Mouse (Mus musculus) adrenal gland, postnatal 10 days (tissue): ENCODE measurements around the gene Ffar2. TPM values are rescaled to one million over a fixed set of nuclear protein-coding genes. Genes with fewer than 3 reads are reported as not detected.

Experiments
- DNase-seq: peaks from one replicate; pipeline ENCODE4 v3.0.0; 2021; ENCODE audit warnings: mixed read lengths
- total RNA-seq, 2 experiments: library from RNA; stranded (reverse); gene quantifications; 2 replicates each; pipeline ENCODE4 v1.2.3; 2021

The Ffar2 gene
- total RNA-seq, 2 experiments from 2014 or later, result 0.94 to 1.7 TPM

DNA sequence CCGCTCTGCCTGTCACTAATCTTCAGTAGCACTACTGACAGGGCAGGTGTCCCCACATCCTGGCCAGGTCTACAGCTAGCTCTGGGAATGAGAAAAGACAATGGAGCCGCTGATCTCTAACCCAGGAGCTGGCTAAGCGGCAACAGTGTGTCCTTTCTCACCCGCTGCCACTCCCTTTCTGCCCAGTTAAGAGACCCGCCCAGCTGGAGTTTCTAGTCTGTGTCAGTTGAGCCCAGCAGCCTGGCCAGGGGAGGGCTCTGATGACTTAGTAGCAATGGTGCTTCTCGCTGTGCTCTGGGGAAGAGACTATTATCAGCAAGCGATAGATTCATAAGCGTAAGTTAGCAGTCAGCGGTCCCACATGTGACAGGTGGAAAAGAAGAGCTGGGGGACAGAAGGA lies 54.3 kb downstream of the Ffar2 start:
- DNase-seq, result no peak

Other genes with a start within 250 kb of the Ffar2 start
- gene Kmt2b, start 235.0 kb downstream of the Ffar2 start, total RNA-seq, result 10 to 100 TPM; 34.9 to 48.7 TPM
- under 1 TPM; 0.18 to 0.27 TPM for gene Zbtb32, start 224.9 kb downstream of the Ffar2 start, total RNA-seq
- under 1 TPM; 0.33 to 0.48 TPM for gene Upk1a, start 210.9 kb downstream of the Ffar2 start, total RNA-seq
- 1,000 to 10,000 TPM; 3,012 to 3,285 TPM for gene Cox6b1, start 197.6 kb downstream of the Ffar2 start, total RNA-seq
- gene Etv2, start 187.9 kb downstream of the Ffar2 start, total RNA-seq, result not detected
- gene Rbm42, start 173.5 kb downstream of the Ffar2 start, total RNA-seq, result 10 to 100 TPM; 64.5 to 72.9 TPM
- 10 to 100 TPM; 10.5 to 12.4 TPM for gene Haus5, start 158.8 kb downstream of the Ffar2 start, total RNA-seq
- gene Pmis2, start 152.2 kb downstream of the Ffar2 start, total RNA-seq, result not detected
- 1 to 10 TPM in 1 of 2 experiments, not detected in 1; 2.6 TPM for gene 2200002J24Rik, start 124.8 kb downstream of the Ffar2 start, total RNA-seq
- 1 to 10 TPM; 2.3 to 3.1 TPM for gene Atp4a, start 111.6 kb downstream of the Ffar2 start, total RNA-seq
- 100 to 1,000 TPM; 246 to 247 TPM for gene Tmem147, start 94.2 kb downstream of the Ffar2 start, total RNA-seq
- not detected for gene Gapdhs, start 80.1 kb downstream of the Ffar2 start, total RNA-seq
- 10 to 100 TPM; 25.4 to 34.6 TPM for gene Sbsn, start 72.3 kb downstream of the Ffar2 start, total RNA-seq
- 1 to 10 TPM; 2.6 to 3.9 TPM for gene Dmkn, start 60.0 kb downstream of the Ffar2 start, total RNA-seq
- 1 to 10 TPM; 1.5 to 1.6 TPM for gene Krtdap, start 35.9 kb downstream of the Ffar2 start, total RNA-seq
- under 1 TPM; 0.27 to 0.88 TPM for gene Ffar3, start 32.4 kb upstream of the Ffar2 start, total RNA-seq
- under 1 TPM; 0.09 to 0.12 TPM for gene Ffar1, start 37.8 kb upstream of the Ffar2 start, total RNA-seq
- 1 to 10 TPM; 3.3 to 5.1 TPM for gene Cd22, start 56.6 kb upstream of the Ffar2 start, total RNA-seq
- gene Mag, start 91.1 kb upstream of the Ffar2 start, total RNA-seq, result under 1 TPM; 0.45 to 0.58 TPM
- gene Hamp2, start 100.9 kb upstream of the Ffar2 start, total RNA-seq, result 1 to 10 TPM in 1 of 2 experiments, not detected in 1; 1.1 TPM
- 1 to 10 TPM in 1 of 2 experiments, under 1 TPM in 1; 0.88 to 1.3 TPM for gene Hamp, start 120.3 kb upstream of the Ffar2 start, total RNA-seq
- gene Usf2, start 133.0 kb upstream of the Ffar2 start, total RNA-seq, result 100 to 1,000 TPM; 105 to 108 TPM
- 10 to 100 TPM; 11.2 to 21.6 TPM for gene Lsr, start 149.7 kb upstream of the Ffar2 start, total RNA-seq
- gene Fam187b, start 150.0 kb upstream of the Ffar2 start, total RNA-seq, result under 1 TPM; 0.39 to 0.63 TPM
- gene Fxyd5, start 218.7 kb upstream of the Ffar2 start, total RNA-seq, result 10 to 100 TPM; 39.1 to 42.0 TPM
- gene Fxyd7, start 227.7 kb upstream of the Ffar2 start, total RNA-seq, result 10 to 100 TPM in 1 of 2 experiments, 1 to 10 TPM in 1; 7.5 to 18.2 TPM
- 100 to 1,000 TPM; 353 to 358 TPM for gene Fxyd1, start 233.4 kb upstream of the Ffar2 start, total RNA-seq
- gene Lgi4, start 235.6 kb upstream of the Ffar2 start, total RNA-seq, result 1 to 10 TPM; 6.1 to 7.0 TPM